Mouse (Mus musculus): ENCODE measurements around the gene Frmd8.

GRCm38 (mm10) chr19:5806051-5806808, 68.8 kb downstream of the Frmd8 start:
- TF ChIP-seq CTCF (conservative IDR thresholded peaks at IDR 0.05; ENCODE audit: low read length) (no peak), NANOG (IDR thresholded peaks at IDR 0.05; ENCODE audit: borderline replicate concordance, low read length) (peak; percentile 29; the same call in 1 of the 2 replicates)
